Mouse (Mus musculus) embryonic facial prominence, embryonic 14.5 days (tissue): Measurements from ENCODE around the gene Dnlz. TPM values are rescaled to one million over a fixed set of nuclear protein-coding genes. Genes with fewer than 3 reads are reported as not detected.

Source experiments
- ATAC-seq: fragments of 200-750 bp; cut with Nextera tagmentation; 2 replicates; pipeline ENCODE4 v1.8.0; 2017; ENCODE audit warnings: low read depth, moderate number of reproducible peaks, moderate TSS enrichment
- DNase-seq: peaks from one replicate; pipeline ENCODE4 v3.0.0-alpha.2; 2015; ENCODE audit warnings: low spot score
- H3K27ac ChIP-seq: fragments of 300-500 bp; sonication (generic); replicated peaks from 2 replicates; pipeline ENCODE4 v1.5.1; 2014; ENCODE audit warnings: low read depth, mild to moderate bottlenecking, low read length, moderate library complexity
- H3K27me3 ChIP-seq: fragments of 300-500 bp; sonication (generic); replicated peaks from 2 replicates; pipeline ENCODE4 v1.6.1; 2014; ENCODE audit warnings: low read length; ENCODE audit not compliant: control insufficient read depth, insufficient read depth
- H3K36me3 ChIP-seq: fragments of 300-500 bp; sonication (generic); 2 replicates; pipeline ENCODE4 v1.6.1; 2014; ENCODE audit warnings: low read length, mixed read lengths; ENCODE audit not compliant: control insufficient read depth, insufficient read depth
- H3K4me1 ChIP-seq: fragments of 300-500 bp; sonication (generic); 2 replicates; pipeline ENCODE4 v1.6.1; 2014; ENCODE audit warnings: antibody characterized with exemption, low read length; ENCODE audit not compliant: control insufficient read depth, insufficient read depth
- H3K4me2 ChIP-seq: fragments of 300-500 bp; sonication (generic); 2 replicates; pipeline ENCODE4 v1.6.1; 2014; ENCODE audit warnings: low read depth, mild to moderate bottlenecking, low read length, moderate library complexity, mixed read lengths
- H3K4me3 ChIP-seq: fragments of 300-500 bp; sonication (generic); 2 replicates; pipeline ENCODE4 v1.5.1; 2014; ENCODE audit warnings: low read depth, mild to moderate bottlenecking, low read length
- H3K9ac ChIP-seq: fragments of 300-500 bp; sonication (generic); 2 replicates; pipeline ENCODE4 v1.6.1; 2014; ENCODE audit warnings: low read depth, mild to moderate bottlenecking, low read length, moderate library complexity, mixed read lengths
- H3K9me3 ChIP-seq: fragments of 300-500 bp; sonication (generic); 2 replicates; pipeline ENCODE4 v1.6.1; 2016; ENCODE audit warnings: low read length; ENCODE audit not compliant: control insufficient read depth
- WGBS: fragments of 180-500 bp; shearing (Covaris S2); extraction: QIAGEN DNeasy Blood & Tissue Kit; methylation state at CpG from one replicate; pipeline ENCODE4 v1.1.7; 2014; 5-methylcytosine and 5-hydroxymethylcytosine counted together
- polyA plus RNA-seq: library from polyadenylated mRNA; unstranded; fragments of >200 nt; fragmentation: Nextera tagmentation; extraction: Ambion mirVana; gene quantifications from 2 replicates; pipeline ENCODE4 v1.2.1, GENCODE M21; 2014

Dnlz gene
- polyA plus RNA-seq, 1 experiment from 2014 or later: 24.2 TPM

GRCm38 (mm10) chr2:26304711-26305110 is 47.2 kb downstream of the Dnlz start:
- Histone ChIP-seq H3K4me2 (no peak overlapping the region), H3K9ac (no peak overlapping the region), H3K4me3 (no peak overlapping the region), H3K27ac (no peak overlapping the region), H3K27me3 (no peaks in the 10 kb centered on the region), H3K36me3 (no peaks in the 10 kb centered on the region), H3K4me1 (peaks cover 9% of the 10 kb centered on the region), H3K9me3 (no peaks in the 10 kb centered on the region)
- WGBS: 89% methylated on average over 1 of the region's 1 CpGs
- no peak for ATAC-seq
- no peak for DNase-seq

- Histone ChIP-seq H3K27me3 (no peaks in the 10 kb centered on the region), H3K4me2 (no peak overlapping the region), H3K27ac (no peak overlapping the region), H3K9ac (no peak overlapping the region), H3K9me3 (no peaks in the 10 kb centered on the region), H3K4me3 (no peak overlapping the region), H3K4me1 (peaks cover 17% of the 10 kb centered on the region), H3K36me3 (no peaks in the 10 kb centered on the region)
- ATAC-seq (no peak), DNase-seq (no peak)
- 79% methylated on average over 10 of the region's 10 CpGs for whole genome bisulfite sequencing
Measured at GRCm38 (mm10) chr2:26302005-26302503, 49.9 kb downstream of the Dnlz start.

GRCm38 (mm10) chr2:26300808-26301174 is 51.1 kb downstream of the Dnlz start:
- no peak overlapping the region for H3K27ac ChIP-seq
- 0 out of 2 replicates have a peak, but pooled peaks have one; percentile 9 for ATAC-seq
- DNase-seq: peak; percentile 85
- no peak overlapping the region for H3K4me2 ChIP-seq
- H3K4me1 ChIP-seq: peaks cover 26% of the 10 kb centered on the region
- no peaks in the 10 kb centered on the region for H3K27me3 ChIP-seq
- no peak overlapping the region for H3K4me3 ChIP-seq
- no peaks in the 10 kb centered on the region for H3K36me3 ChIP-seq
- no peaks in the 10 kb centered on the region for H3K9me3 ChIP-seq
- no peak overlapping the region for H3K9ac ChIP-seq
- WGBS: 2% methylated on average over 3 of the region's 3 CpGs

DNA sequence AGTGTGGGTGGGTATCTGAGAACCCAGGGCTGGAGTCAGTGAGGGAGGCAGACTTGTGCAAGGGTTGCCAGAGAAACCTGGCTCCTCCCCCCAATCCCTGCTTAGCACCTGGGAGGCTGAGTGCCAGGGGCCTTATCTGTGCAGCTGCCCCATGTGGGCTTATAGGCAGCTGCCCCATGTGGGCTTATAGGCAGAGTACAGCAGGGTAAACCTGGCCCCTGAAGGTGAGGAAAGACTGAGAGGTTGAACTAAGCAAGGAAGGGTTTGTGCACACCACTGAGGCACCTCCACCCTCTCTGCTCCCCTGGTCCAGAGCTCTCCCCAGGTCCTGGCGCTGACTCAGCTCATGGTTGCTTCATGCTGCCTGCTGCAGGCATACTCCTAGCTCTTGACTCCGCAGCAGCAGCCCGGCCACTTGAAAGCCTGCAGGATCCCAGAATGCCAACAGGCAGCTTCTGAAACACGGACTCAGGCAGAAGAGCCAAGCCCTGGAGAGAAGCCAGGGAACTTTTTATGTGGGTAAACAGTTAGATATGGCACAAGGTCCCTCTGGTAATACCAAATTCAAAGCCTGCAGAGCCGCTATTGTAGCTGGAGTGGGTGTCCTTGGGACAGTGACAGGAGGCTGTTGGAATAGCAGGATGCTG is 51.6 kb downstream of the Dnlz start:
- Histone ChIP-seq H3K4me1 (peaks cover 26% of the 10 kb centered on the region), H3K4me3 (no peak overlapping the region), H3K27me3 (no peaks in the 10 kb centered on the region), H3K9ac (no peak overlapping the region), H3K27ac (no peak overlapping the region; the same call in 1 of the 2 replicates), H3K9me3 (no peaks in the 10 kb centered on the region), H3K36me3 (no peaks in the 10 kb centered on the region), H3K4me2 (no peak overlapping the region)
- peak; percentile 37; the same call in 1 of the 2 replicates for ATAC-seq
- peak; percentile 69 for DNase-seq
- 36% methylated on average over 5 of the region's 5 CpGs for WGBS

DNA sequence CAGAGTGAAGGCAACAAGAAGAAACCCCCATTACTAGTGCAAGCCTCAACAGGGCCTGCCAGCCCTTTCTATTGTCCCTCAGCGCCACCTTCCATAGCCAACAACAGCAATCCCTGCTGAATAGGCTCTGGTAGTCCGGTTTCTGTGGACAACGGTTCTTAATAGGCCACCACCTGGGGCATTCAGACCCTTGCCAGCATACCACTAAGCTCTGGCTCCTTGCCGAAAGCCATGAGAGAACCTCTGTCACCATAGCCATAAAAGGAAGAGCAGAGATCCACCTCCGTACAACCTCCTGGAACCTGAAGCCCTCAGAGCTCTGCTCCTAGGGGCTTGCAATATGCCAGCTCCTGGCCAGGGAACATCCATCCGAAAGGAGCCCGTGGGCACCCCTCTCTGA is 52.6 kb downstream of the Dnlz start:
- H3K9me3 ChIP-seq: no peaks in the 10 kb centered on the region
- DNase-seq (no peak), ATAC-seq (no peak)
- peak overlapping the region; percentile 52; the same call in 1 of the 2 replicates for H3K27ac ChIP-seq
- no peaks in the 10 kb centered on the region for H3K27me3 ChIP-seq
- H3K36me3 ChIP-seq: no peaks in the 10 kb centered on the region
- no peak overlapping the region for H3K4me2 ChIP-seq
- H3K9ac ChIP-seq: 0 out of 2 replicates have a peak overlapping the region, but pooled peaks have one; percentile 35
- H3K4me1 ChIP-seq: peaks cover 26% of the 10 kb centered on the region
- no peak overlapping the region for H3K4me3 ChIP-seq
- WGBS: 19% methylated on average over 5 of the region's 7 CpGs

GRCm38 (mm10) chr2:26298856-26299230 is 53.1 kb downstream of the Dnlz start:
- DNase-seq (no peak), ATAC-seq (peak; percentile 9; the same call in 1 of the 2 replicates)
- Histone ChIP-seq H3K27me3 (no peaks in the 10 kb centered on the region), H3K4me1 (peaks cover 26% of the 10 kb centered on the region), H3K36me3 (no peaks in the 10 kb centered on the region), H3K9ac (peak overlapping the region; percentile 35; the same call in 1 of the 2 replicates), H3K9me3 (no peaks in the 10 kb centered on the region), H3K4me3 (no peak overlapping the region), H3K4me2 (peak overlapping the region; percentile 28; the same call in 1 of the 2 replicates), H3K27ac (peak overlapping the region; percentile 52)
- WGBS: 9% methylated on average over 4 of the region's 4 CpGs

- ATAC-seq (peak; percentile 87), DNase-seq (peak; percentile 86)
- H3K36me3 ChIP-seq: no peaks in the 10 kb centered on the region
- H3K9ac ChIP-seq: peak overlapping the region; percentile 35; the same call in 1 of the 2 replicates
- H3K27ac ChIP-seq: peak overlapping the region; percentile 55
- H3K4me2 ChIP-seq: peak overlapping the region; percentile 28
- H3K4me1 ChIP-seq: peaks cover 26% of the 10 kb centered on the region
- peak overlapping the region; percentile 3; the same call in 1 of the 2 replicates for H3K4me3 ChIP-seq
- no peaks in the 10 kb centered on the region for H3K27me3 ChIP-seq
- 2% methylated on average over 9 of the region's 10 CpGs for WGBS
- no peaks in the 10 kb centered on the region for H3K9me3 ChIP-seq
Measured at GRCm38 (mm10) chr2:26298208-26298855, 53.6 kb downstream of the Dnlz start.
